Mouse (Mus musculus) midbrain, embryonic 12.5 days (tissue): ENCODE data around the gene Sptbn2. TPM values are rescaled to one million over a fixed set of nuclear protein-coding genes. Genes with fewer than 3 reads are reported as not detected.
"Not testable (repeated sequence)": the region's sequence is repeated elsewhere in the genome, so short reads cannot be mapped to it uniquely, and the experiment has no call there.

Experiments
- ATAC-seq: fragments of 200-750 bp; cut with Nextera tagmentation; 2 replicates; pipeline ENCODE4 v1.8.0; 2017; ENCODE audit warnings: low read depth, moderate TSS enrichment, moderate library complexity; ENCODE audit not compliant: low FRiP score
- H3K27ac ChIP-seq: fragments of 300-500 bp; sonication (generic); replicated peaks from 2 replicates; pipeline ENCODE4 v1.5.1; 2016; ENCODE audit warnings: mild to moderate bottlenecking
- H3K27me3 ChIP-seq: fragments of 300-500 bp; sonication (generic); 2 replicates; pipeline ENCODE4 v1.6.1; 2016; ENCODE audit warnings: mild to moderate bottlenecking
- H3K36me3 ChIP-seq: fragments of 300-500 bp; sonication (generic); 2 replicates; pipeline ENCODE4 v1.6.1; 2016
- H3K4me1 ChIP-seq: fragments of 300-500 bp; sonication (generic); 2 replicates; pipeline ENCODE4 v1.6.1; 2016
- H3K4me2 ChIP-seq: fragments of 300-500 bp; sonication (generic); replicated peaks from 2 replicates; pipeline ENCODE4 v1.6.1; 2016; ENCODE audit warnings: mild to moderate bottlenecking, moderate library complexity
- H3K4me3 ChIP-seq: fragments of 300-500 bp; sonication (generic); 2 replicates; pipeline ENCODE4 v1.5.1; 2016; ENCODE audit warnings: mild to moderate bottlenecking
- H3K9ac ChIP-seq: fragments of 300-500 bp; sonication (generic); replicated peaks from 2 replicates; pipeline ENCODE4 v1.6.1; 2016; ENCODE audit warnings: mild to moderate bottlenecking, moderate library complexity
- H3K9me3 ChIP-seq: fragments of 300-500 bp; sonication (generic); 2 replicates; pipeline ENCODE4 v1.6.1; 2016; ENCODE audit warnings: mild to moderate bottlenecking
- WGBS: fragments of 180-500 bp; shearing (Covaris S2); methylation state at CpG from one replicate; pipeline ENCODE4 v1.1.7; 2016; 5-methylcytosine and 5-hydroxymethylcytosine counted together
- polyA plus RNA-seq: library from polyadenylated mRNA; unstranded; fragments of >200 nt; fragmentation: Nextera tagmentation; extraction: Ambion mirVana; gene quantifications from 2 replicates; pipeline ENCODE4 v1.2.1, GENCODE M21; 2016

Gene Sptbn2
- polyA plus RNA-seq, 1 experiment from 2014 or later: 32.1 TPM

- 83% methylated on average over 6 of the region's 6 CpGs for WGBS
- Histone ChIP-seq H3K27ac (no peak overlapping the region), H3K9ac (no peak overlapping the region), H3K36me3 (peaks cover 79% of the 10 kb centered on the region), H3K4me3 (no peak overlapping the region), H3K4me2 (no peak overlapping the region), H3K27me3 (no peaks in the 10 kb centered on the region), H3K4me1 (no peaks in the 10 kb centered on the region), H3K9me3 (no peaks in the 10 kb centered on the region)
- no peak for ATAC-seq
Observed at GRCm38 (mm10) chr19:4749975-4750374, 39.0 kb downstream of the Sptbn2 start.

DNA sequence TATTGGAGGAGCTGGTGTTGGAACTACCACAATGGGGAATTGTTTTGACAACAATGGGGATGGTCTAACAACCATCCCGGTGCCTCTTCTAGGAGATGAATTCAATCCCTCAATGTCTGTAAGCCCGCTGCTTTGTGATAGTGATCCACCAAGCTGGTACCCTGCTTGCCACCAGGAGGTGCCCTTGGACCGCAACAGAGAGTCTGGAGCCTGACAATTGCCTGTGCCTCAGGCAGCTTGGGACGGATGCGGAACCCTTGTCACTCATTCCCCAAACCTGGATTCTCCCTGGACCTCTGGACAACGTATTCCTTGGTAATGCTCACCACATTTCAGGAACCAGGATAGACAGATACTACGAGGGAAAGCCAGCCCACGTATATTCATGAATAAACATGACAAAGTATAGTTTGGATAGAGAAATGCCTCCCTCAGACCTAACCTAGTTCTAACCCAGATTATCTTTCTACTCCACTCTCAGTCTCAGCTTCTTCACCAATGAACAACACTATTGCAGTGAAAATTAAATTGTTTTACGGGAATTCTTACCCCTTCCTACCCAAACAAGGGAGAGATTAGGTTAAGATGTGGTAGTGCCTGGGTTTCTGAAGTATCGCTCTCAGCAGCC is 44.7 kb downstream of the Sptbn2 start:
- no peaks in the 10 kb centered on the region for H3K27me3 ChIP-seq
- ATAC-seq: peak; percentile 68
- H3K9me3 ChIP-seq: no peaks in the 10 kb centered on the region
- peaks cover 24% of the 10 kb centered on the region for H3K4me1 ChIP-seq
- peak overlapping the region; percentile 75 for H3K4me2 ChIP-seq
- peak overlapping the region; percentile 69 for H3K4me3 ChIP-seq
- peaks cover 37% of the 10 kb centered on the region for H3K36me3 ChIP-seq
- 0% methylated on average over 10 of the region's 10 CpGs for WGBS
- H3K27ac ChIP-seq: peak overlapping the region; percentile 97
- peak overlapping the region; percentile 43 for H3K9ac ChIP-seq

GRCm38 (mm10) chr19:4756193-4756911 is 45.4 kb downstream of the Sptbn2 start, which contains the start of gene Rbm4b:
Gene Rbm4b, plus strand, starts transcription at chr19:4756497.
- ATAC-seq: peak; percentile 97
- Histone ChIP-seq H3K36me3 (peaks cover 37% of the 10 kb centered on the region), H3K27me3 (no peaks in the 10 kb centered on the region), H3K9me3 (no peaks in the 10 kb centered on the region), H3K9ac (peak within 1 kb of the TSS; percentile 84), H3K4me3 (peak within 1 kb of the TSS; percentile 69), H3K4me2 (peak within 1 kb of the TSS; percentile 75), H3K4me1 (peaks cover 27% of the 10 kb centered on the region), H3K27ac (peak within 1 kb of the TSS; percentile 97)
- under 1% methylated on average over 65 of the region's 65 CpGs for WGBS

GRCm38 (mm10) chr19:4756921-4757320 is 46.0 kb downstream of the Sptbn2 start:
- H3K27me3 ChIP-seq: no peaks in the 10 kb centered on the region
- H3K9me3 ChIP-seq: no peaks in the 10 kb centered on the region
- WGBS: 7% methylated on average over 9 of the region's 9 CpGs
- ATAC-seq: no peak
- H3K9ac ChIP-seq: peak overlapping the region; percentile 84
- peaks cover 37% of the 10 kb centered on the region for H3K36me3 ChIP-seq
- peak overlapping the region; percentile 75 for H3K4me2 ChIP-seq
- peak overlapping the region; percentile 69 for H3K4me3 ChIP-seq
- H3K4me1 ChIP-seq: peaks cover 27% of the 10 kb centered on the region
- H3K27ac ChIP-seq: peak overlapping the region; percentile 97

DNA sequence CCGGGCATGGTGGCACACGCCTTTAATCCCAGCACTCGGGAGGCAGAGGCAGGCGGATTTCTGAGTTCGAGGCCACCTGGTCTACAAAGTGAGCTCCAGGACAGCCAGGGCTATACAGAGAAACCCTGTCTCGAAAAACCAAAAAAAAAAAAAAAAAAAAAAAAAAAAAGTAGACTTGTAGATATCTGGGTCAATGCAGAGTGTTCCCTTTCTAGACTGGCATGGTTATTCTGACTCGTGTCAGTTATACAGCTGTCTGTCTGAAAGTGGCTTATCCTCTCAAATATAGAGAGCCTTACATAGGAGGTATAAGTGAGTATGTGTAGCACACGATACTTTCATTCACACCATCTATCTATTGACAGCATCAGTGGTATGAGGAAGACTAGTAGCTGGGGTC is 49.6 kb downstream of the Sptbn2 start:
- 91% methylated on average over 8 of the region's 8 CpGs for WGBS
- H3K36me3 ChIP-seq: peaks cover 57% of the 10 kb centered on the region
- not testable (repeated sequence) for H3K27ac ChIP-seq, ATAC-seq, H3K4me3 ChIP-seq, H3K27me3 ChIP-seq, H3K9ac ChIP-seq, H3K9me3 ChIP-seq
- peaks cover 31% of the 10 kb centered on the region for H3K4me1 ChIP-seq
- peak overlapping the region; percentile 10 for H3K4me2 ChIP-seq

DNA sequence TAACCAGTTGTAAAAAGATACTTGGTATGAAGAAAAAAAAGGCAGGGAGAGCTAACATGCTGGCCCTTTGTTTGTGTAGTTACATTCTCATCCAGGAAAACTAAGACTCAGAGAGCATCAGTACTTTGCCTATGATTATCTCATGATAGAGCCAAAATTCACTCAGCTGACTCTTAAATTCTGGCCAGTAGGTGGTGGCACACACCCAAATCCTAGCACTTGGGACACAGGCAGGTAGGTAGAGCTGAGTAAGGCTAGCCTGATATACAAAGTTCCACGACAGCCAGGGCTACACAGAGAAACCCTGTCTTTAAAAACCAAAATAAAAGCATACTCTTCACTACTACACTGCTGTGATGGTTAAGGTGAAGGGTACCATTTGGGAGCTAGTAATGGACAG is 51.9 kb downstream of the Sptbn2 start:
- 76% methylated on average over 1 of the region's 1 CpGs for WGBS
- Histone ChIP-seq H3K27me3 (no peaks in the 10 kb centered on the region), H3K9ac (no peak overlapping the region), H3K4me2 (no peak overlapping the region), H3K9me3 (no peaks in the 10 kb centered on the region), H3K27ac (no peak overlapping the region), H3K36me3 (peaks cover 73% of the 10 kb centered on the region), H3K4me3 (peak overlapping the region; percentile 12; the same call in 1 of the 2 replicates), H3K4me1 (peaks cover 26% of the 10 kb centered on the region)
- no peak for ATAC-seq

DNA sequence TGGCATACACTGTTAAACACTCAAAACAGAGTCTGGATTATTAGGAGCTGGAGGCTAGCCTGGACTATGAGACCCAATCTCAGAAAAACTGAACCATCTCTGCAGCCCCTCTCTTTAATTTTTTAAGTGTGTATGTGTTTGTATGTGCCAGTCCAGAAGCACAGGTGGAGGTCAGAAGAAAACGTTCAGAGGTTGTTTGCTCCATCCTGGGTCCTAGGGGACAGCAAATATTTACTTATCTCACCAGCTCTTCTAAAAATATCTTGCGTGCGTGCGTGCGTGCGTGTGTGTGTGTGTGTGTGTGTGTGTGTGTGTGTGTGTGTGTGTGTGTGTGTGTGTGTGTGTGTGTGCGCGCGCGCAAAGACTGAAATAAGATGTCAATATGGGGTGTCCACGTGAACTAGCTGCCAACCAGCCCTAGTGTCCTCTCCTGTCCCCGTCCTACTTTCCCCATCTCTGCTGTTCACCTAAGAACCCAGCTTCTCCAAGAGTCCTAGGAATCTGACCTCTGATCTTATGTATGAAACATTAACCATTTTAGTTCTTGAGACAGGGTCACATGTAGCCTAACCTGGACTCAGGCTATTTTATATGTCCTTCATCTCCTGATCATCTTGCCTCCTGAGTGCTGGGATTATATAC is 56.7 kb downstream of the Sptbn2 start:
- Histone ChIP-seq H3K4me2 (no peak overlapping the region), H3K27me3 (no peaks in the 10 kb centered on the region), H3K36me3 (peaks cover 87% of the 10 kb centered on the region), H3K4me3 (no peak overlapping the region), H3K4me1 (peaks cover 6% of the 10 kb centered on the region), H3K9ac (no peak overlapping the region), H3K27ac (no peak overlapping the region), H3K9me3 (no peaks in the 10 kb centered on the region)
- 86% methylated on average over 12 of the region's 12 CpGs for WGBS
- ATAC-seq: no peak

- no peaks in the 10 kb centered on the region for H3K4me1 ChIP-seq
- no peaks in the 10 kb centered on the region for H3K9me3 ChIP-seq
- H3K9ac ChIP-seq: no peak overlapping the region
- no peak overlapping the region for H3K4me3 ChIP-seq
- no peak overlapping the region for H3K4me2 ChIP-seq
- no peak overlapping the region for H3K27ac ChIP-seq
- WGBS: 92% methylated on average over 3 of the region's 3 CpGs
- H3K27me3 ChIP-seq: no peaks in the 10 kb centered on the region
- H3K36me3 ChIP-seq: peaks cover 83% of the 10 kb centered on the region
- no peak for ATAC-seq
Observed at GRCm38 (mm10) chr19:4772785-4773184, 61.8 kb downstream of the Sptbn2 start.

GRCm38 (mm10) chr19:4782891-4783290 is 71.9 kb downstream of the Sptbn2 start:
- 93% methylated on average over 2 of the region's 2 CpGs for WGBS

GRCm38 (mm10) chr19:4785206-4785605 is 74.2 kb downstream of the Sptbn2 start:
- Histone ChIP-seq H3K4me3 (no peak overlapping the region), H3K27me3 (no peaks in the 10 kb centered on the region), H3K9ac (no peak overlapping the region), H3K36me3 (peaks cover 77% of the 10 kb centered on the region), H3K9me3 (no peaks in the 10 kb centered on the region), H3K4me2 (no peak overlapping the region), H3K27ac (no peak overlapping the region), H3K4me1 (peaks cover 23% of the 10 kb centered on the region)
- no peak for ATAC-seq
- WGBS: 90% methylated on average over 7 of the region's 7 CpGs

More at GRCm38 (mm10) chr19:4782891-4783290, 71.9 kb downstream of the Sptbn2 start:
- Histone ChIP-seq H3K9me3 (no peaks in the 10 kb centered on the region), H3K9ac (no peak overlapping the region), H3K4me1 (peaks cover 12% of the 10 kb centered on the region), H3K36me3 (peaks cover 72% of the 10 kb centered on the region), H3K4me2 (no peak overlapping the region), H3K27me3 (no peaks in the 10 kb centered on the region), H3K4me3 (no peak overlapping the region), H3K27ac (no peak overlapping the region)
- ATAC-seq: no peak

DNA sequence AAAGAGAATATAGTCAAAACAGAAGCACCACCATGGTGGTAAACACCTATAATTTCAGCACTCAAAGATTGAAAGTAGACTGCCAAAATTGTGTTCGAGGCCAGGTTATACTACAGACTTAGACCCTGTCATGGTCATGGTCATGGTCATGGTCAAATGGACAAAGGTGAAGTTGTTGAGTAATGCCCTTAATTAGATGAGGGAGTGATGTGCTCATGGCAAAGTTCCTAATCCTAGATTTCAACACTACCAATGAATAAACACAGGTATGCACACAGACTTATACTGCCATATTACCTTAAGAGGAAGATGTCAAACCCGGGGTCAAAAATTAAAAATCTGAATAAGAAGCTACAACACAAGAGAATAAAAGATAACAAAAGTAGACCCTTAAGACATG is 75.3 kb downstream of the Sptbn2 start:
- Histone ChIP-seq H3K4me2 (no peak overlapping the region), H3K27ac (no peak overlapping the region), H3K36me3 (peaks cover 80% of the 10 kb centered on the region), H3K4me3 (no peak overlapping the region), H3K9ac (no peak overlapping the region), H3K27me3 (no peaks in the 10 kb centered on the region), H3K9me3 (no peaks in the 10 kb centered on the region), H3K4me1 (peaks cover 34% of the 10 kb centered on the region)
- WGBS: 98% methylated on average over 2 of the region's 2 CpGs
- no peak for ATAC-seq

DNA sequence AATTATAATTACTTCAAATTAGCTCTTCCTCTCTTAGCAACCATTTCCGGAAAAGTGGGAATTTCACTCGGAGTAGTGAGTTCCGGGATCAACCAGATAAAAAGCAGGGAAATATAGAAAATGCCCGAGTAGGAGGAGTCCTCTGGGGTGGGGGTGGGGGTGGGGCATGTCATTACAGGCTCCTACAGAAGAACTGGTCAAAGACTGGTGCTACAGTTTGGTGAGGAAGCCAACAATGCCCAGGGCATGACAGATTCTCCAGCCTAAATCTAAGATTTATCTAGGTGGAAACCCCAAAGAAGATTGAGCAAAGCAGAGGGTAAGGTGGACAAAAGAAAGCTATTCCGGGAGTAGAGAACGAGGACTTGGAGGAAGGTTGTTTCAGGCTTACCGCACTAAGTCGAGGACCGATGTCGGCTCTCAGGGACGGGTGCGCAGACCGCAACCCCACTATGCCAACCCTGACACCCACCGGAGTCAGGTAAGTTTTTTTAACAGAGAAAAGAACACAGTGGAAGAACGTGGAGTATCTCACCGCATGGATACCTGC is 82.4 kb downstream of the Sptbn2 start:
- ATAC-seq: peak; percentile 35
- peaks cover 41% of the 10 kb centered on the region for H3K4me1 ChIP-seq
- H3K27me3 ChIP-seq: no peaks in the 10 kb centered on the region
- peak overlapping the region; percentile 64 for H3K4me3 ChIP-seq
- peak overlapping the region; percentile 79 for H3K27ac ChIP-seq
- H3K9ac ChIP-seq: peak overlapping the region; percentile 71
- no peaks in the 10 kb centered on the region for H3K9me3 ChIP-seq
- H3K36me3 ChIP-seq: peaks cover 31% of the 10 kb centered on the region
- H3K4me2 ChIP-seq: peak overlapping the region; percentile 85
- under 1% methylated on average over 16 of the region's 16 CpGs for WGBS
